Mouse (Mus musculus): ENCODE results near the gene Olfr872. TPM values are rescaled to one million over a fixed set of nuclear protein-coding genes. Genes with fewer than 3 reads are reported as not detected.

Gene Olfr872
- polyA plus RNA-seq, 1 experiment from 2014 or later: not detected

DNA sequence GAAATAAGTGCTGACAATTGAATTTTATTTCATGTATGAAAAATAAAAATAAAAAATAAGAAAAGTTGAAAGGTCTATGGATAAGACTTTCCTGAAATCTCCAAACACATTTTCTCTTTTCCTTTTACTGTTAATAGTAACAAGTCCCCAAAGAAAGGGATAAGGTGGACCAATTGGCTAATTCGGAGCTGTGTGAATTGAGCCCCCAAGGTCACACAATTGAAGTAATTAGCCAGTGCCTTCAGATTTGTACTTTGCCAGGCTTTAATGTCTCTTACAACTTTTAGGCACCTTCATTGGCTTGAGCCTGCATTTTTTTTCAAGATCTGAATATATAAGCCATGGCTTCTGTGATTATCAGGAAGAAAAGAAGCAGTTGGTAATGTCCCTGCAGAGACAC lies 61.3 kb downstream of the Olfr872 start, which contains the start of gene Olfr873:
Gene Olfr873, plus strand, starts transcription at position 301 of the 400 bp plus-strand sequence.
- no peak for ATAC-seq (ENCODE audit: low FRiP score)
- 77% methylated on average over 1 of the region's 1 CpGs for WGBS

More for the DNA sequence above, 61.3 kb downstream of the Olfr872 start, which contains the start of gene Olfr873:
- H3K36me3 ChIP-seq (ENCODE audit: control insufficient read depth, insufficient read depth, low read length): no peaks in the 10 kb centered on the region
- H3K9ac ChIP-seq (ENCODE audit: low read length): no peak within 1 kb of the TSS
- DNase-seq (ENCODE audit: low spot score, missing footprints): no peak
- H3K27me3 ChIP-seq (ENCODE audit: control insufficient read depth, insufficient read depth, low read length): no peaks in the 10 kb centered on the region
- no peak within 1 kb of the TSS for H3K4me3 ChIP-seq (ENCODE audit: low read depth, low read length)
- no peak within 1 kb of the TSS for H3K4me2 ChIP-seq
- no peaks in the 10 kb centered on the region; the same call in 1 of the 2 replicates for H3K9me3 ChIP-seq (ENCODE audit: control insufficient read depth, low read length)
- H3K27ac ChIP-seq (ENCODE audit: low read depth, low read length): no peak within 1 kb of the TSS
- H3K4me1 ChIP-seq (ENCODE audit: control insufficient read depth, insufficient read depth, low read length): no peaks in the 10 kb centered on the region

Other genes starting within 250 kb of the Olfr872 start
- not detected in 2 replicates for gene Olfr866, start 209.1 kb upstream of the Olfr872 start, polyA plus RNA-seq (2014; fragmentation: Nextera tagmentation; extraction: Ambion mirVana)
- not detected in 2 replicates for gene Olfr867, start 179.6 kb upstream of the Olfr872 start, polyA plus RNA-seq (2014; fragmentation: Nextera tagmentation; extraction: Ambion mirVana)
- gene Olfr868, start 138.5 kb upstream of the Olfr872 start, polyA plus RNA-seq (2014; fragmentation: Nextera tagmentation; extraction: Ambion mirVana): not detected in 2 replicates
- gene Olfr869, start 108.1 kb upstream of the Olfr872 start, polyA plus RNA-seq (2014; fragmentation: Nextera tagmentation; extraction: Ambion mirVana): not detected in 2 replicates
- gene Olfr870, start 63.1 kb upstream of the Olfr872 start, polyA plus RNA-seq (2014; fragmentation: Nextera tagmentation; extraction: Ambion mirVana): not detected in 2 replicates
- not detected in 2 replicates for gene Olfr871, start 24.9 kb upstream of the Olfr872 start, polyA plus RNA-seq (2014; fragmentation: Nextera tagmentation; extraction: Ambion mirVana)
- gene Olfr39, start 45.2 kb downstream of the Olfr872 start, polyA plus RNA-seq (2014; fragmentation: Nextera tagmentation; extraction: Ambion mirVana): not detected in 2 replicates
- not detected in 2 replicates for gene Olfr873, start 61.4 kb downstream of the Olfr872 start, polyA plus RNA-seq (2014; fragmentation: Nextera tagmentation; extraction: Ambion mirVana)
- 0.05 TPM in 1 of 2 replicates, not detected in the other for gene Olfr18, start 99.0 kb downstream of the Olfr872 start, polyA plus RNA-seq (2014; fragmentation: Nextera tagmentation; extraction: Ambion mirVana)
- 35.6 and 38.2 TPM in 2 replicates for gene Zfp560, start 148.1 kb downstream of the Olfr872 start, polyA plus RNA-seq (2014; fragmentation: Nextera tagmentation; extraction: Ambion mirVana)
- 30.9 and 34.9 TPM in 2 replicates for gene Zfp26, start 223.0 kb downstream of the Olfr872 start, polyA plus RNA-seq (2014; fragmentation: Nextera tagmentation; extraction: Ambion mirVana)